Mouse (Mus musculus) liver, adult 2 months (tissue): ENCODE measurements around the gene Lyz1. TPM values are rescaled to one million over a fixed set of nuclear protein-coding genes. Genes with fewer than 3 reads are reported as not detected.

ENCODE experiments used
- DNase-seq: peaks from one replicate; pipeline ENCODE4 v3.0.0-alpha.2; 2011; ENCODE audit warnings: low read depth, low spot score; ENCODE audit errors: extremely low read depth
- H3K27ac ChIP-seq: fragments of 200-500 bp; replicated peaks from 2 replicates; pipeline ENCODE4 v1.5.1; 2012; ENCODE audit warnings: low read depth, mild to moderate bottlenecking, control low read depth, inconsistent platforms, low read length; ENCODE audit not compliant: insufficient read depth
- H3K27me3 ChIP-seq: fragments of 200-500 bp; 2 replicates; pipeline ENCODE4 v1.6.1; 2012; ENCODE audit warnings: mild to moderate bottlenecking, moderate library complexity, low read length, inconsistent platforms; ENCODE audit not compliant: control insufficient read depth, insufficient read depth
- H3K36me3 ChIP-seq: fragments of 200-500 bp; 2 replicates; pipeline ENCODE4 v1.6.1; 2012; ENCODE audit warnings: low read length, inconsistent platforms; ENCODE audit not compliant: control insufficient read depth, insufficient read depth
- H3K4me1 ChIP-seq: fragments of 200-500 bp; 2 replicates; pipeline ENCODE4 v1.6.1; 2011; ENCODE audit warnings: low read length; ENCODE audit not compliant: control insufficient read depth, insufficient read depth
- H3K4me3 ChIP-seq: fragments of 200-500 bp; 2 replicates; pipeline ENCODE4 v1.5.1; 2011; ENCODE audit warnings: low read depth, mild to moderate bottlenecking, control low read depth, low read length, moderate library complexity; ENCODE audit not compliant: insufficient read depth
- H3K79me2 ChIP-seq: fragments of 200-500 bp; 2 replicates; pipeline ENCODE4 v1.6.1; 2012; ENCODE audit warnings: inconsistent platforms, mild to moderate bottlenecking, low read length, moderate library complexity; ENCODE audit not compliant: control insufficient read depth, insufficient read depth
- H3K9ac ChIP-seq: fragments of 200-500 bp; 2 replicates; pipeline ENCODE4 v1.6.1; 2012; ENCODE audit warnings: low read depth, mild to moderate bottlenecking, control low read depth, inconsistent platforms, low read length
- CTCF ChIP-seq: fragments of 200-500 bp; IDR thresholded peaks from 2 replicates; pipeline ENCODE4 v1.5.1; 2011; ENCODE audit warnings: low read depth, low read length, control low read depth
- POLR2A ChIP-seq: fragments of 200-500 bp; IDR thresholded peaks from 2 replicates; pipeline ENCODE4 v1.6.1; 2011; ENCODE audit warnings: low read length, control low read depth; ENCODE audit not compliant: insufficient read depth; ENCODE audit errors: extremely low read depth
- WGBS: fragments of 180-500 bp; shearing (Covaris S2); methylation state at CpG from one replicate; pipeline ENCODE4 v1.1.7; 2018; 5-methylcytosine and 5-hydroxymethylcytosine counted together
- polyA plus RNA-seq: library from polyadenylated mRNA; depleted of rRNA; stranded (reverse); fragments of >200 nt; gene quantifications from 2 replicates; pipeline ENCODE4 v1.2.3, GENCODE M21; 2012; rRNA removed
- total RNA-seq: library from RNA; depleted of rRNA; stranded (reverse); fragments of >200 nt; gene quantifications from 2 replicates; pipeline ENCODE4 v1.2.3, GENCODE M21; 2014; rRNA removed

The Lyz1 gene
- total RNA-seq (not detected in 2 replicates), polyA plus RNA-seq (not detected in 2 replicates)

- Histone ChIP-seq H3K4me3 (no peak within 1 kb of the TSS), H3K9ac (no peak within 1 kb of the TSS), H3K36me3 (no peaks in the 10 kb centered on the region), H3K27me3 (no peaks in the 10 kb centered on the region), H3K4me1 (no peaks in the 10 kb centered on the region), H3K27ac (no peak within 1 kb of the TSS), H3K79me2 (no peaks in the 10 kb centered on the region)
- TF ChIP-seq POLR2A (no peak), CTCF (no peak)
- WGBS, result 46% methylated on average over 5 of the region's 5 CpGs
- DNase-seq, result no peak
Measured at GRCm38 (mm10) chr10:117292671-117293070, at the start of gene Lyz1. Gene Lyz1 (minus strand): TSS chr10:117292868.

DNA sequence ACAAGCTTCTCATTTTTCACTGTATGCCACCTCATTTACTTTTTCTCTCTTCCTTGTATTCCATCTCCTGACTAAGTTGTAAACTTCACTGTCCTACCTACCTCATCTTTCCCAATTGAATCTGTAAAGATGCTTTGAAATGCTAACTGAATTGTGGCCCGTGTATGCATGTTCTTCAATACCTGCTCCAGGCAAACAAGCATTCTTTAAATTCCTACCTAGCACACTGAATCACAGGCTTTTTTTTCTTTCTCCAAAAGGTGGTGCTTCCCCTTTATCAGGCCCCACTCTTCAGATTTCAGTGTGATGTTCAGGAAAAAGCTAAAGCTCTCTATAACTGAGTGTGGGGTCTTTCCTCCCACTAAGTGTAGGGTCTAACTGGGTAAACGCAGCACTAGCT lies 49.7 kb upstream of the Lyz1 start:
- no peaks in the 10 kb centered on the region for H3K79me2 ChIP-seq
- peaks cover 13% of the 10 kb centered on the region for H3K4me1 ChIP-seq
- H3K4me3 ChIP-seq, result no peak overlapping the region
- no peak for DNase-seq
- no peak for TF ChIP-seq POLR2A
- no peak for TF ChIP-seq CTCF
- H3K36me3 ChIP-seq, result peaks cover 3% of the 10 kb centered on the region
- 48% methylated on average over 2 of the region's 2 CpGs for WGBS
- H3K27ac ChIP-seq, result peak overlapping the region; percentile 89
- peak overlapping the region; percentile 31; the same call in 1 of the 2 replicates for H3K9ac ChIP-seq
- no peaks in the 10 kb centered on the region for H3K27me3 ChIP-seq

GRCm38 (mm10) chr10:117341029-117341428 lies 48.4 kb upstream of the Lyz1 start:
- H3K27ac ChIP-seq, result no peak overlapping the region
- H3K4me3 ChIP-seq, result no peak overlapping the region
- DNase-seq, result no peak
- no peaks in the 10 kb centered on the region for H3K79me2 ChIP-seq
- peaks cover 13% of the 10 kb centered on the region for H3K4me1 ChIP-seq
- TF ChIP-seq POLR2A, result no peak
- WGBS, result 93% methylated on average over 4 of the region's 4 CpGs
- H3K9ac ChIP-seq, result no peak overlapping the region
- no peaks in the 10 kb centered on the region for H3K27me3 ChIP-seq
- no peaks in the 10 kb centered on the region for H3K36me3 ChIP-seq

- no peak for TF ChIP-seq CTCF
- TF ChIP-seq POLR2A, result no peak
- no peak overlapping the region for H3K27ac ChIP-seq
- no peak for DNase-seq
- WGBS, result 93% methylated on average over 7 of the region's 7 CpGs
- no peak overlapping the region for H3K4me3 ChIP-seq
- no peaks in the 10 kb centered on the region for H3K36me3 ChIP-seq
- peaks cover 12% of the 10 kb centered on the region for H3K4me1 ChIP-seq
- H3K9ac ChIP-seq, result no peak overlapping the region
- no peaks in the 10 kb centered on the region for H3K79me2 ChIP-seq
- no peaks in the 10 kb centered on the region for H3K27me3 ChIP-seq
Measured at GRCm38 (mm10) chr10:117339241-117339640, 46.6 kb upstream of the Lyz1 start.

GRCm38 (mm10) chr10:117337946-117338345 lies 45.3 kb upstream of the Lyz1 start:
- TF ChIP-seq CTCF (peak; percentile 26; the same call in 1 of the 2 replicates), POLR2A (no peak)
- H3K4me1 ChIP-seq, result peaks cover 10% of the 10 kb centered on the region
- no peak overlapping the region for H3K9ac ChIP-seq
- H3K36me3 ChIP-seq, result no peaks in the 10 kb centered on the region
- no peak overlapping the region for H3K4me3 ChIP-seq
- no peak overlapping the region for H3K27ac ChIP-seq
- no peaks in the 10 kb centered on the region for H3K79me2 ChIP-seq
- H3K27me3 ChIP-seq, result no peaks in the 10 kb centered on the region
- DNase-seq, result peak; percentile 64

GRCm38 (mm10) chr10:117335649-117336048 lies 43.0 kb upstream of the Lyz1 start:
- Histone ChIP-seq H3K9ac (no peak overlapping the region), H3K79me2 (no peaks in the 10 kb centered on the region), H3K27ac (no peak overlapping the region), H3K4me1 (peaks cover 3% of the 10 kb centered on the region; the same call in 1 of the 2 replicates), H3K27me3 (no peaks in the 10 kb centered on the region), H3K36me3 (no peaks in the 10 kb centered on the region), H3K4me3 (no peak overlapping the region)
- no peak for DNase-seq
- WGBS, result 43% methylated on average over 4 of the region's 4 CpGs
- TF ChIP-seq POLR2A (no peak), CTCF (no peak)
